Mouse (Mus musculus): ENCODE measurements at regions not wholly inside any gene's neighbourhood (a gene's known extent, or its start where the extent isn't known, plus 50 kb on each side); places are given as distances from the start of the nearest gene placed in this dataset.

DNA sequence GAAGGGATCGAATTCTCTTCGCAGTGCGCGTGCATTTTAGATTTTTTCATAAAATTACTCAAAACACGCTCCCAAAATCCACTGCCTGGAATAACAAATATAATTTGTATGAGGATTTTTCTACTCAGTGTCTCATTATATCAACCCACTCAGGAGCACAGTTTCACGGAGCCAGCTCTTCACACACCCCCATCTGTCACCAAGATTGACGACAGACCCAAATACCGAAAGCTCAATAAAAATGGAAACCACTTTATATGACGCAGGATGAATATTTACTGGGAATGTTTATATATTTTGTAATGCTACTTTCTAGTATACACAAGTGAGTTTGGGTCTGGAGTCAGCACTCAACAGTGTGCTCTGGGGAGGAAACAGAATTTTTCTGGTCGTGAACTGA, 333.0 kb downstream of the Nkx6-1 start:
- TF ChIP-seq CTCF (IDR thresholded peaks at IDR 0.05; ENCODE audit: control insufficient read depth, insufficient read depth, insufficient replicate concordance, low read depth, low read length), result no peak
- no peak for TF ChIP-seq POLR2A (IDR thresholded peaks at IDR 0.05; ENCODE audit: control insufficient read depth, low read depth, low read length)
